Mouse (Mus musculus): ENCODE results near the gene Ttk. TPM values are rescaled to one million over a fixed set of nuclear protein-coding genes. Genes with fewer than 3 reads are reported as not detected.

The Ttk gene
- polyA plus RNA-seq, 1 experiment from 2014 or later: 3.4 TPM

DNA sequence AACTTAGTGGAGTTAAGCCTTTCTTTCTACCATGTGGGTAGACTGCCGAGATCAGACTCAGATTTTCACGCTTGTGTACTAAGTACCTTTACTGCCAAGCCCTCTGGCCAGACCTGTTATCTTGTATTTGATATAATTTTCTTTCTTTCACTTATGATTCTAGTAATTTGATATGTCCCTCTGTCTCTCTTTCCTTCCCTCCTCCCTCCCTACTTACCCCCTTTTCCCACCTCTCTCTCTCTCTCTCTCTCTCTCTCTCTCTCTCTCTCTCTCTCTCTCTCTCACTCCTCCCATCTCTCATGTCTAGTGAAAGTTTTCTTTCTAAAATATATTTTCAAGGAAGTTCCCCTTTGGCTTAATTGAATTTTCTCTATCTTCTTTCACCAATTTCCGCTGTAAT is 72.5 kb downstream of the Ttk start:
- H3K4me1 ChIP-seq: no peaks in the 10 kb centered on the region
- no peak overlapping the region for H3K27ac ChIP-seq (replicated peaks)
- H3K4me2 ChIP-seq: no peak overlapping the region
- no peak overlapping the region for H3K4me3 ChIP-seq (replicated peaks)
- no peak for ATAC-seq (ENCODE audit: low FRiP score)
- H3K27me3 ChIP-seq (replicated peaks): no peaks in the 10 kb centered on the region
- H3K9me3 ChIP-seq (replicated peaks): no peaks in the 10 kb centered on the region
- WGBS: 89% methylated on average over 3 of the region's 3 CpGs
- no peak overlapping the region for H3K9ac ChIP-seq (replicated peaks)
- no peaks in the 10 kb centered on the region for H3K36me3 ChIP-seq

DNA sequence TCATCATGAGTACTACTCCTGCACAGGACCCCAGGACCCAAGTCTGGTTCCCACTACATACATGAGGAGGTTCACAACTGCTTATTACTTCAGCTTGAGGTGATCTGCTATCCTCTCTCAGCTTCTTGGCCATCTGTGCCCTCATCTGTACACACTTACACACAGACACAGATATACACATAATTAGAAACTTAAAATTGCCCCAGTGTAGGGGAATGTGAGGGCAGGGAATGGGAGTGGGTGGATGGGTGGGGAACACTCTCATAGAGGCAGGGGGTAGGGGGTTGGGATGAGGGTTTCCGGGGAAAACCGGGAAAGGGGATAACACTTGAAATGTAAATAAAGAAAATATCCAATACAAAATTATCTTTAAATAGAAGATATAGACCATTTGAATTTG is 75.3 kb downstream of the Ttk start:
- Histone ChIP-seq H3K4me2 (no peak overlapping the region), H3K4me3 (replicated peaks) (no peak overlapping the region), H3K27ac (replicated peaks) (no peak overlapping the region), H3K27me3 (replicated peaks) (no peaks in the 10 kb centered on the region), H3K36me3 (no peaks in the 10 kb centered on the region), H3K4me1 (no peaks in the 10 kb centered on the region), H3K9ac (replicated peaks) (no peak overlapping the region), H3K9me3 (replicated peaks) (no peaks in the 10 kb centered on the region)
- WGBS: 90% methylated on average over 2 of the region's 2 CpGs
- no peak for ATAC-seq (ENCODE audit: low FRiP score)

DNA sequence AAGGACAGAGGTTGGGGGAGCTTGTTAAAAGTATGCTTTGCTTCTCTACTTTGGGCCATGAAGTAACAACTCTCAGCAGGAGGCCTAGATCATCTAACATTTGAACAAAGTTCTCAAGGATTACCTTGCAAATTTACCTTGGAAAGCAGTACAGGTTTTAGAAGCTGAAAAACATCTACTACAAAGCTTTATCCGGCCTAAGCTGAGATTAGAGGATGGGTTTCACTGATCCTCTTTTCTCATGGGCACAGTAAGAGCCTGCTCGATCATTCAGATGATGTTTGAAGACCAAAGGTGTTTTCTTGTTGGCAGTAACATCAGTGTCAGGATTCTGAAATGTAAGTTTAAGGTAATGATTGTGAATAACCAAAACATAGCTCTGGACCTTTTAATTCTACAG is 76.4 kb downstream of the Ttk start:
- no peaks in the 10 kb centered on the region for H3K9me3 ChIP-seq (replicated peaks)
- H3K4me1 ChIP-seq: no peaks in the 10 kb centered on the region
- H3K27ac ChIP-seq (replicated peaks): no peak overlapping the region
- H3K36me3 ChIP-seq: no peaks in the 10 kb centered on the region
- H3K9ac ChIP-seq (replicated peaks): no peak overlapping the region
- H3K4me2 ChIP-seq: no peak overlapping the region
- ATAC-seq (ENCODE audit: low FRiP score): no peak
- WGBS: 90% methylated on average over 2 of the region's 2 CpGs
- H3K4me3 ChIP-seq (replicated peaks): no peak overlapping the region
- H3K27me3 ChIP-seq (replicated peaks): no peaks in the 10 kb centered on the region

Other genes starting within 250 kb of the Ttk start
- gene Elovl4, start 28.4 kb upstream of the Ttk start, polyA plus RNA-seq (2015; fragmentation: Nextera tagmentation; extraction: Ambion mirVana): 116 and 139 TPM in 2 replicates
- gene Bckdhb, start 90.5 kb downstream of the Ttk start, polyA plus RNA-seq (2015; fragmentation: Nextera tagmentation; extraction: Ambion mirVana): 39.9 and 43.4 TPM in 2 replicates

All from neural tube, embryonic 15.5 days (tissue).